Mouse (Mus musculus): ENCODE measurements around the gene Slc22a4. TPM values are rescaled to one million over a fixed set of nuclear protein-coding genes. Genes with fewer than 3 reads are reported as not detected.
"Not testable (repeated sequence)": the region's sequence is repeated elsewhere in the genome, so short reads cannot be mapped to it uniquely, and the experiment has no call there.

The Slc22a4 gene
- polyA plus RNA-seq, 1 experiment from 2014 or later = 0.26 TPM

GRCm38 (mm10) chr11:54056132-54056531 lies 28.2 kb upstream of the Slc22a4 start:
- Histone ChIP-seq H3K27me3 (ENCODE audit: control insufficient read depth, insufficient read depth, low read length) (no peaks in the 10 kb centered on the region), H3K4me3 (ENCODE audit: control insufficient read depth in 1 of 2, insufficient read depth in 1 of 2, low read depth in 1 of 2, low read length in 2 of 2) (no peak overlapping the region), H3K4me1 (ENCODE audit: control insufficient read depth in 2 of 2, insufficient read depth in 2 of 2, low read length in 2 of 2) (peaks cover 8 to 19% of the 10 kb centered on the region in 2 experiments; a peak in 3 of 4 replicates), H3K9me3 (ENCODE audit: control insufficient read depth, low read length) (no peaks in the 10 kb centered on the region), H3K9ac (ENCODE audit: low read length) (no peak overlapping the region), H3K36me3 (ENCODE audit: control insufficient read depth, insufficient read depth, low read length) (no peaks in the 10 kb centered on the region), H3K4me2 (ENCODE audit: low read length) (no peak overlapping the region), H3K27ac (replicated peaks in 1 of 2; ENCODE audit: control insufficient read depth in 1 of 2, insufficient read depth in 1 of 2, low read depth in 2 of 2, low read length in 2 of 2) (no peak overlapping the region)
- no peak for ATAC-seq (ENCODE audit: insufficient number of reproducible peaks, insufficient read depth, low FRiP score, low read depth)
- WGBS = 68% methylated on average over 8 of the region's 8 CpGs

DNA sequence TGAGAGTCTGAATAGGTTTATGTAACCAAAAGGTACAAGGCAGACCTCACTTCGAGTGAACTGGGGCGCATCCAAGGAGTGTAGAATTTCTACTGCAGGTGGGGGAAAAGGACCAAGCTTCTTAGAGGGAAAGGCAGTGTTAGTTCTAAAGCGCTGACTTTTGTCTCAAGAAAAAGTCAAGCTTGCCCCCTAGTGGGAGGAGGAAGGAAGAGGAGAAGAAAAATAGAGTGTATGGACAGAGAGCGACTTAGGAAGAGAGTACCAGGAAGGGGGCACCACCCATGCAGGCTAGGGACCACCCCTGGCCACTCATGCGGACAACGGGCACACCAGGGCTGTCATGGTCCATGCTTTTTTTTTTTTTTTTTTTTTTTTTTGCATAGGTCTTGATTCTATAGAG lies 26.4 kb upstream of the Slc22a4 start:
- H3K27ac ChIP-seq (replicated peaks in 1 of 2; ENCODE audit: control insufficient read depth in 1 of 2, insufficient read depth in 1 of 2, low read depth in 2 of 2, low read length in 2 of 2) = no peak overlapping the region
- H3K9ac ChIP-seq (ENCODE audit: low read length) = no peak overlapping the region
- H3K36me3 ChIP-seq (ENCODE audit: control insufficient read depth, insufficient read depth, low read length) = no peaks in the 10 kb centered on the region
- H3K9me3 ChIP-seq (ENCODE audit: control insufficient read depth, low read length) = no peaks in the 10 kb centered on the region
- H3K4me1 ChIP-seq (ENCODE audit: control insufficient read depth in 2 of 2, insufficient read depth in 2 of 2, low read length in 2 of 2) = peaks cover 6 to 11% of the 10 kb centered on the region in 2 experiments; a peak in 3 of 4 replicates
- ATAC-seq (ENCODE audit: insufficient number of reproducible peaks, insufficient read depth, low FRiP score, low read depth) = no peak
- no peak overlapping the region for H3K4me3 ChIP-seq (ENCODE audit: control insufficient read depth in 1 of 2, insufficient read depth in 1 of 2, low read depth in 1 of 2, low read length in 2 of 2)
- H3K4me2 ChIP-seq (ENCODE audit: low read length) = no peak overlapping the region
- WGBS = 39% methylated on average over 6 of the region's 6 CpGs
- H3K27me3 ChIP-seq (ENCODE audit: control insufficient read depth, insufficient read depth, low read length) = no peaks in the 10 kb centered on the region

DNA sequence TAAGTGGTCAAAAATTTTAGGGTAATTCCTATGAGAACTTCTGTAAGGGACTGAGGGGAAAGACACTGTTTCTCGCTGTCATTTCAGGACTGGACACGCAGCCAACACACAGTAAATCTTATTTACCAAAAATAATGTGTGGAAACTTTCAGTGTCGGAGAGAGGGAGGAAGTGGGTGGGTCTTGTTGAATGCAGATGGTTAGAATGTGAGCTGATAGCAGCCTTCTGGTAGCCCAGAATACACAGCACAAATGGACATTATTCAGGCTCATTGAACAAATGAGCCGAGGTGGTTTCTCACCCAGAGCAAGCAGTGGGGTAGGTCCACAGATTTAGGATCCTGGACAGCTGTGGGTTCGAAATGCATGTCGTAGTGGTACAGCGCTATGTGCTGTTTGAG lies 25.2 kb upstream of the Slc22a4 start:
- Histone ChIP-seq H3K27me3 (ENCODE audit: control insufficient read depth, insufficient read depth, low read length) (no peaks in the 10 kb centered on the region), H3K9ac (ENCODE audit: low read length) (no peak overlapping the region), H3K4me3 (ENCODE audit: control insufficient read depth in 1 of 2, insufficient read depth in 1 of 2, low read depth in 1 of 2, low read length in 2 of 2) (no peak overlapping the region), H3K9me3 (ENCODE audit: control insufficient read depth, low read length) (no peaks in the 10 kb centered on the region), H3K27ac (replicated peaks in 1 of 2; ENCODE audit: control insufficient read depth in 1 of 2, insufficient read depth in 1 of 2, low read depth in 2 of 2, low read length in 2 of 2) (no peak overlapping the region), H3K36me3 (ENCODE audit: control insufficient read depth, insufficient read depth, low read length) (no peaks in the 10 kb centered on the region), H3K4me1 (ENCODE audit: control insufficient read depth in 2 of 2, insufficient read depth in 2 of 2, low read length in 2 of 2) (peaks cover 0 to 1% of the 10 kb centered on the region in 2 experiments; a peak in 2 of 4 replicates), H3K4me2 (ENCODE audit: low read length) (no peak overlapping the region)
- 70% methylated on average over 7 of the region's 7 CpGs for whole genome bisulfite sequencing
- no peak for ATAC-seq (ENCODE audit: insufficient number of reproducible peaks, insufficient read depth, low FRiP score, low read depth)

DNA sequence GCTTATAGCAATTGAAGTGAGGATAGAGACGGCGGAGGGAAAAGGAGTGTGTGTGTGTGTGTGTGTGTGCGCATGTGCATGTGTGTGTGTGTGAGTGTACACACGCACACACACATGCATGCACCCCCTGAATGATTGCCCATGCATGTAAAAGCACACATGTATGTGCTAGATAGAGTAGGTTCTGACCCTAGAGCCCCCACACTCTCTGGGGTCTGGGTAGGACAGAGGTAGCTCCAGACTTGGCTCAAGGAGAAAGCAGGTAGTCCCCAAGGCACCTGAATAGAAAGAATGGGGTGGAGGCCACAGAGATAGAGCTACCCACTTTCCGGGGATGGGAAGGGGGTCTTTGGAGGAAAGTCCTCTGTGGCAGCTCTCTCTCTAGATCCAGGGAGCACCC lies 24.2 kb upstream of the Slc22a4 start:
- WGBS = 83% methylated on average over 5 of the region's 5 CpGs
- Histone ChIP-seq H3K4me3 (ENCODE audit: control insufficient read depth in 1 of 2, insufficient read depth in 1 of 2, low read depth in 1 of 2, low read length in 2 of 2) (no peak overlapping the region), H3K27me3 (ENCODE audit: control insufficient read depth, insufficient read depth, low read length) (no peaks in the 10 kb centered on the region), H3K4me1 (ENCODE audit: control insufficient read depth in 2 of 2, insufficient read depth in 2 of 2, low read length in 2 of 2) (no peaks in the 10 kb centered on the region), H3K9ac (ENCODE audit: low read length) (no peak overlapping the region), H3K27ac (replicated peaks in 1 of 2; ENCODE audit: control insufficient read depth in 1 of 2, insufficient read depth in 1 of 2, low read depth in 2 of 2, low read length in 2 of 2) (no peak overlapping the region), H3K36me3 (ENCODE audit: control insufficient read depth, insufficient read depth, low read length) (no peaks in the 10 kb centered on the region), H3K4me2 (ENCODE audit: low read length) (no peak overlapping the region), H3K9me3 (ENCODE audit: control insufficient read depth, low read length) (no peaks in the 10 kb centered on the region)
- no peak for ATAC-seq (ENCODE audit: insufficient number of reproducible peaks, insufficient read depth, low FRiP score, low read depth)

- H3K27ac ChIP-seq (replicated peaks in 1 of 2; ENCODE audit: control insufficient read depth in 1 of 2, insufficient read depth in 1 of 2, low read depth in 2 of 2, low read length in 2 of 2) = no peak overlapping the region
- 80% methylated on average over 7 of the region's 7 CpGs for WGBS
- H3K9ac ChIP-seq (ENCODE audit: low read length) = no peak overlapping the region
- ATAC-seq (ENCODE audit: insufficient number of reproducible peaks, insufficient read depth, low FRiP score, low read depth) = no peak
- no peaks in the 10 kb centered on the region for H3K36me3 ChIP-seq (ENCODE audit: control insufficient read depth, insufficient read depth, low read length)
- H3K9me3 ChIP-seq (ENCODE audit: control insufficient read depth, low read length) = no peaks in the 10 kb centered on the region
- H3K27me3 ChIP-seq (ENCODE audit: control insufficient read depth, insufficient read depth, low read length) = no peaks in the 10 kb centered on the region
- no peak overlapping the region for H3K4me3 ChIP-seq (ENCODE audit: control insufficient read depth in 1 of 2, insufficient read depth in 1 of 2, low read depth in 1 of 2, low read length in 2 of 2)
- no peaks in the 10 kb centered on the region for H3K4me1 ChIP-seq (ENCODE audit: control insufficient read depth in 2 of 2, insufficient read depth in 2 of 2, low read length in 2 of 2)
- no peak overlapping the region for H3K4me2 ChIP-seq (ENCODE audit: low read length)
These were observed 23.3 kb upstream of the Slc22a4 start for GRCm38 (mm10) chr11:54051161-54051560.

DNA sequence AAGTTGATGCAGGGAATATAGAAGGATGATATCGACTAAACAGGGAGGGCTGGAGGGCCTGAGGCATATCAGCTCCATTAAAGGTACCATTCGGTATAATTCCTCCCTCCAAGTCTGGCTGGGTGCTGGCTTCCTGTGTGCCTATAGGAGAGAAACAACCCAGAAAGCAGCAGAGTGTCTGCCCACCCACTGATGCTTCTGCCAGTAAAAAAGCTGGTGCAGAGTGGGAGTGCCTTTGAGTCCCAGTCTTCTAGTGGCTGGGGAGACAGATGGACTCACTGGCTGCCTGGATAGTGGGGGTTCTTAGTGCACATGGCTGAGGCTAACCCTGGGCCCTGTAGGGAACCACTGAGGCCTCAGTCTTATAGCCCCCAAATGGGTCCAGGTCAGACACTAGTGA lies 22.3 kb upstream of the Slc22a4 start:
- Histone ChIP-seq H3K27ac (replicated peaks in 1 of 2; ENCODE audit: control insufficient read depth in 1 of 2, insufficient read depth in 1 of 2, low read depth in 2 of 2, low read length in 2 of 2) (no peak overlapping the region), H3K27me3 (ENCODE audit: control insufficient read depth, insufficient read depth, low read length) (no peaks in the 10 kb centered on the region), H3K9me3 (ENCODE audit: control insufficient read depth, low read length) (no peaks in the 10 kb centered on the region), H3K36me3 (ENCODE audit: control insufficient read depth, insufficient read depth, low read length) (no peaks in the 10 kb centered on the region), H3K4me2 (ENCODE audit: low read length) (no peak overlapping the region), H3K9ac (ENCODE audit: low read length) (no peak overlapping the region), H3K4me1 (ENCODE audit: control insufficient read depth in 2 of 2, insufficient read depth in 2 of 2, low read length in 2 of 2) (no peaks in the 10 kb centered on the region), H3K4me3 (ENCODE audit: control insufficient read depth in 1 of 2, insufficient read depth in 1 of 2, low read depth in 1 of 2, low read length in 2 of 2) (no peak overlapping the region)
- no peak for ATAC-seq (ENCODE audit: insufficient number of reproducible peaks, insufficient read depth, low FRiP score, low read depth)
- 67% methylated on average over 2 of the region's 2 CpGs for WGBS

GRCm38 (mm10) chr11:54040676-54041075 lies 12.8 kb upstream of the Slc22a4 start:
- H3K4me1 ChIP-seq (ENCODE audit: control insufficient read depth in 2 of 2, insufficient read depth in 2 of 2, low read length in 2 of 2) = no peaks in the 10 kb centered on the region
- no peak overlapping the region for H3K4me3 ChIP-seq (ENCODE audit: control insufficient read depth in 1 of 2, insufficient read depth in 1 of 2, low read depth in 1 of 2, low read length in 2 of 2)
- no peaks in the 10 kb centered on the region for H3K9me3 ChIP-seq (ENCODE audit: control insufficient read depth, low read length)
- no peak overlapping the region for H3K4me2 ChIP-seq (ENCODE audit: low read length)
- no peak for ATAC-seq (ENCODE audit: insufficient number of reproducible peaks, insufficient read depth, low FRiP score, low read depth)
- WGBS = 87% methylated on average over 6 of the region's 6 CpGs
- no peaks in the 10 kb centered on the region for H3K36me3 ChIP-seq (ENCODE audit: control insufficient read depth, insufficient read depth, low read length)
- no peak overlapping the region for H3K27ac ChIP-seq (replicated peaks in 1 of 2; ENCODE audit: control insufficient read depth in 1 of 2, insufficient read depth in 1 of 2, low read depth in 2 of 2, low read length in 2 of 2)
- H3K27me3 ChIP-seq (ENCODE audit: control insufficient read depth, insufficient read depth, low read length) = no peaks in the 10 kb centered on the region
- no peak overlapping the region for H3K9ac ChIP-seq (ENCODE audit: low read length)

DNA sequence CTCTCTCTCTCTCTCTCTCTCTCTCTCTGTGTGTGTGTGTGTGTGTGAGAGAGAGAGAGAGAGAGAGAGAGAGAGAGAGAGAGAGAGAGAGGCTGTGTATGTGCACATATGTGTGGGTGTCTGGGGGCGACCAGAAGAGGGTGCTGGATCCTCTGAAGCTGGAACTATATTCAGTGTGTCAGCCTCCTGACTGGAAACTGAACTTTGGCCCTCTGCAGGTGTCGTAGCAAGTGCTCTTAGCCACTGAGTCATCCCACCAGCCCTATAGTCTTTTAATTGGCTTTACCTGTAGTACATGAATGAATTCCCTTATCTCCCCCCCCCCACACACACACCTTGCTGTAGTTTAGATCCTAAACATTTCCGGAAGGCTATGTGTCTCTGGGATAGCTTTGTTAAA lies 5.0 kb upstream of the Slc22a4 start:
- H3K4me2 ChIP-seq (ENCODE audit: low read length); H3K27me3 ChIP-seq (ENCODE audit: control insufficient read depth, insufficient read depth, low read length); H3K4me1 ChIP-seq (ENCODE audit: control insufficient read depth in 2 of 2, insufficient read depth in 2 of 2, low read length in 2 of 2); H3K9me3 ChIP-seq (ENCODE audit: control insufficient read depth, low read length); H3K9ac ChIP-seq (ENCODE audit: low read length); ATAC-seq (ENCODE audit: insufficient number of reproducible peaks, insufficient read depth, low FRiP score, low read depth); H3K36me3 ChIP-seq (ENCODE audit: control insufficient read depth, insufficient read depth, low read length); H3K27ac ChIP-seq (replicated peaks in 1 of 2; ENCODE audit: control insufficient read depth in 1 of 2, insufficient read depth in 1 of 2, low read depth in 2 of 2, low read length in 2 of 2); H3K4me3 ChIP-seq (ENCODE audit: control insufficient read depth in 1 of 2, insufficient read depth in 1 of 2, low read depth in 1 of 2, low read length in 2 of 2): not testable (repeated sequence)
- WGBS = 82% methylated on average over 1 of the region's 3 CpGs
